Mouse (Mus musculus) myocyte (in vitro differentiated cells): ENCODE results near the gene Ccdc24. TPM values are rescaled to one million over a fixed set of nuclear protein-coding genes. Genes with fewer than 3 reads are reported as not detected.

ENCODE experiments used
- H3K27me3 ChIP-seq: one replicate; pipeline ENCODE4 v1.6.1; 2011; ENCODE audit not compliant: control insufficient read depth, insufficient read depth, insufficient read length
- H3K36me3 ChIP-seq: one replicate; pipeline ENCODE4 v1.6.1; 2011; ENCODE audit not compliant: control insufficient read depth, insufficient read depth
- H3K4me2 ChIP-seq: one replicate; pipeline ENCODE4 v1.6.1; 2011; ENCODE audit warnings: low read depth, control low read depth
- H3K4me3 ChIP-seq: one replicate; pipeline ENCODE4 v1.5.1; 2011; ENCODE audit warnings: mild to moderate bottlenecking, control low read depth, moderate library complexity
- H3K79me2 ChIP-seq: one replicate; pipeline ENCODE4 v1.6.1; 2011; ENCODE audit not compliant: control insufficient read depth, insufficient read depth
- H3ac ChIP-seq: one replicate; pipeline ENCODE4 v1.6.1; 2011; ENCODE audit not compliant: control insufficient read depth, insufficient read length
- CEBPB ChIP-seq: IDR thresholded peaks from 2 replicates; pipeline ENCODE4 v1.6.1; 2011; ENCODE audit warnings: mild to moderate bottlenecking, moderate library complexity; ENCODE audit not compliant: poor library complexity, insufficient read depth, severe bottlenecking
- E2F4 ChIP-seq: IDR thresholded peaks from one replicate; pipeline ENCODE4 v1.6.1; 2011; ENCODE audit warnings: mild to moderate bottlenecking, control low read depth, moderate library complexity; ENCODE audit not compliant: insufficient read depth
- MAX ChIP-seq: IDR thresholded peaks from one replicate; pipeline ENCODE4 v1.6.1; 2011; ENCODE audit warnings: low read depth, mild to moderate bottlenecking, control low read depth
- MYOD1 ChIP-seq, 3 experiments: IDR thresholded peaks; one replicate each; pipeline ENCODE4 v1.6.1; 2011; ENCODE audit warnings: control low read depth in 2 of 3, low read depth in 2 of 3, mild to moderate bottlenecking in 2 of 3, moderate library complexity in 1 of 3; ENCODE audit not compliant: insufficient read length in 2 of 3, control insufficient read depth in 1 of 3
- MYOG ChIP-seq, 3 experiments: IDR thresholded peaks; one replicate each; pipeline ENCODE4 v1.6.1; 2011; ENCODE audit warnings: control low read depth in 2 of 3, low read depth in 2 of 3, mild to moderate bottlenecking in 2 of 3; ENCODE audit not compliant: insufficient read length in 2 of 3, control insufficient read depth in 1 of 3, insufficient read depth in 1 of 3
- POLR2A ChIP-seq: IDR thresholded peaks from one replicate; pipeline ENCODE4 v1.6.1; 2011; ENCODE audit warnings: low read depth, mild to moderate bottlenecking, control low read depth, moderate library complexity; ENCODE audit not compliant: insufficient read length
- POLR2AphosphoS2 ChIP-seq: IDR thresholded peaks from one replicate; pipeline ENCODE4 v1.6.1; 2011; ENCODE audit warnings: low read depth, control low read depth; ENCODE audit not compliant: insufficient read length
- REST ChIP-seq: IDR thresholded peaks from one replicate; pipeline ENCODE4 v1.6.1; 2011; ENCODE audit warnings: mild to moderate bottlenecking, control low read depth, moderate library complexity; ENCODE audit not compliant: insufficient read depth, insufficient read length
- SRF ChIP-seq: IDR thresholded peaks from one replicate; pipeline ENCODE4 v1.6.1; 2011; ENCODE audit warnings: low read depth; ENCODE audit not compliant: control insufficient read depth, insufficient read length
- TCF12 ChIP-seq: IDR thresholded peaks from one replicate; pipeline ENCODE4 v1.6.1; 2011; ENCODE audit warnings: mild to moderate bottlenecking, control low read depth; ENCODE audit not compliant: poor library complexity, insufficient read depth, severe bottlenecking
- TCF3 ChIP-seq: IDR thresholded peaks from one replicate; pipeline ENCODE4 v1.6.1; 2011; ENCODE audit warnings: low read depth, control low read depth; ENCODE audit not compliant: insufficient read length
- USF1 ChIP-seq: IDR thresholded peaks from one replicate; pipeline ENCODE4 v1.6.1; 2011; ENCODE audit warnings: low read depth, mild to moderate bottlenecking, control low read depth, moderate library complexity
- polyA plus RNA-seq: library from polyadenylated mRNA; unstranded; fragments of >200 nt; fragmentation: generic; extraction: Trizol; gene quantifications from one replicate; pipeline ENCODE4 v1.2.1, GENCODE M21; 2012; ENCODE audit warnings: missing spikeins

Ccdc24 gene
- polyA plus RNA-seq, 1 experiment = 1.8 TPM

DNA sequence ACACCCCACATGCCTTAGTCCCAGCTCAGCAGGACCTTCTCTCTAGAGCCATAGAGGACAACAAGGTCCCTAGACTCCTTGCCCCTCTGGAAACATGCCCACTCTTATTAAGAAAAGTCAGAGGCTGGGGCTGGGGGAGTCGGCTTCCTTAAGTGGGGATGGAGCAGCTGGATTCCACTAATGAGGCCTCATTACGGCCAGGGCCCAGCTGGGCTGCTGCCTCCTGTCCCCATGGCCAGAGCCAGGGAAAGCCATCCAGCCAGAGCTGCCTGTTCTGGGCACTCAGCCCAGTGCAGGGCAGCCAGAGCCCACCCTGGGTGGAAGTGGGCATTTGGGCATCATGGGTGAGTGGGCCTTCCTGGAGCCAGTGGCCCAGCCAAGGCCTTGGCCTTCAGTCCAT, 25.3 kb downstream of the Ccdc24 start:
- no peak overlapping the region for H3K4me3 ChIP-seq
- TF ChIP-seq TCF12 = no peak
- no peak for TF ChIP-seq E2F4
- H3K36me3 ChIP-seq = peaks cover 33% of the 10 kb centered on the region
- H3K79me2 ChIP-seq = no peaks in the 10 kb centered on the region
- no peak overlapping the region for H3ac ChIP-seq
- no peak overlapping the region for H3K4me2 ChIP-seq
- no peaks in the 10 kb centered on the region for H3K27me3 ChIP-seq

DNA sequence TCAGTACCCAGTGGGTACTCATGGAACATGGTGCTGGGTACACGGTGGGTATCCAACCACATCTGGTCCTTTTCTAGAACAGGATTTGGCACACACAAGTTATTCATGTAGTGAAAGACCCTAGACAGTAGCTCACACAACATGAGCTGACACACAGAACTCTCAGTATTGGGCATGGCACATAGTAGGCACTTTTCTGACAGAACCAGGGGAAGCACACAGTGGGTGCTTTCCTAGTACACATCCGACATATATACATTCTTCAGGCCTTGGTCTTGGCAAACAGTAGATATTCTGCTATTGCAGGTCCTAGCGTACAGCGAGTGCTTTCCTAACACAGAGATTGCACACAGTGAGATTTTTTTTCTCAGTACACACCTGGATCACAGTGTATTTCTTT, 26.1 kb downstream of the Ccdc24 start:
- TF ChIP-seq MYOD1 (IDR thresholded peaks at IDR 0.05; ENCODE audit: control insufficient read depth in 1 of 3, insufficient read length in 2 of 3, low read depth in 2 of 3) (no peak), TCF3 (no peak), POLR2A (no peak), MAX (no peak), SRF (no peak), USF1 (no peak), CEBPB (no peak), POLR2AphosphoS2 (no peak), TCF12 (no peak), E2F4 (no peak), MYOG (IDR thresholded peaks at IDR 0.05; ENCODE audit: control insufficient read depth in 1 of 3, insufficient read depth in 1 of 3, insufficient read length in 2 of 3, low read depth in 2 of 3) (no peak), REST (no peak)
- Histone ChIP-seq H3ac (no peak overlapping the region), H3K4me2 (no peak overlapping the region), H3K27me3 (no peaks in the 10 kb centered on the region), H3K36me3 (peaks cover 33% of the 10 kb centered on the region), H3K79me2 (no peaks in the 10 kb centered on the region), H3K4me3 (no peak overlapping the region)

DNA sequence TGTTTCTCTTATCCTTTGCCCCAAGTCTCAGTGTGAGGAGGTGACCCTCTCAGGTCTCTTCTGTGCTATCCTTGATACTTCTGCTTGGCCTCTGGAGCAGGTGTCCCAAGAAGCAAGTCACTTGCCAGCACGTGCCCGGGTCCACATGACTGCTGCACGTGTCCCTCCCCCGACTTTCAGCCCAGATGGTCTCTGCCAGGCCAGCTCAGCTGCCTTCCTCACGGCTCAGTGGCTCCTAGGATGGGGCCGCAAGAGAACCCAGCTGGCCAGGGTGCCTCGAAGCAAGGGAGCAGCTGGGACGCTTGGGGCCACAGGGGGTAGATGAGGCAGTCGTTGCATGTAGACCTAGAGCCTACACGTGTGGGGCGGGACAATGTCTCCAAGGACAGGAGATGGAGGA, 27.0 kb downstream of the Ccdc24 start:
- Histone ChIP-seq H3K79me2 (no peaks in the 10 kb centered on the region), H3ac (no peak overlapping the region), H3K27me3 (no peaks in the 10 kb centered on the region), H3K4me3 (no peak overlapping the region), H3K4me2 (no peak overlapping the region), H3K36me3 (peaks cover 33% of the 10 kb centered on the region)
- TF ChIP-seq MYOG (IDR thresholded peaks at IDR 0.05; ENCODE audit: control insufficient read depth in 1 of 3, insufficient read depth in 1 of 3, insufficient read length in 2 of 3, low read depth in 2 of 3) (peak in 1 of 3 experiments; percentile 54), MYOD1 (IDR thresholded peaks at IDR 0.05; ENCODE audit: control insufficient read depth in 1 of 3, insufficient read length in 2 of 3, low read depth in 2 of 3) (peak in 1 of 3 experiments; percentile 3), USF1 (no peak)

DNA sequence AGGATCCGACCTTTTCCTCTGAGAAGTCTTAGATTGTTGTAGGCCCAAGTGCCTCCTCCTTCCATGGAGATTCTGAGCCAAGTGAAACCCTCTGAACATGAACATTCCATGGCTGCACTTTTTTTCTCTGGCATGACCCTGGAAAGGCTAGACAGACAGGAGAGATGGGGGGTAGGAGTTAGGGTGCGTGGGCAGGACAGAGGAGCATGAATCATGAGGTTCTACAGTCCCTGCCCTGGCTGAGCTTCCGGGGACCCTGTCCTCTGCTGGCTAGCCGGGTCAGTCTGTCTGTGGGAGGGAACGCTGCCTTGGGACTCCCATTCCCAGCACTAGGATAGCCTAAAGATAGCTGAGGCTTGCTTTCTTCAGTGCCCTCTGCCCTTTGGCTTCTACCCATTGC, 27.9 kb downstream of the Ccdc24 start:
- Histone ChIP-seq H3K27me3 (no peaks in the 10 kb centered on the region), H3K4me3 (no peak overlapping the region), H3K36me3 (peaks cover 33% of the 10 kb centered on the region), H3K4me2 (no peak overlapping the region), H3ac (no peak overlapping the region), H3K79me2 (no peaks in the 10 kb centered on the region)
- TF ChIP-seq REST (no peak), TCF12 (no peak), MYOG (IDR thresholded peaks at IDR 0.05; ENCODE audit: control insufficient read depth in 1 of 3, insufficient read depth in 1 of 3, insufficient read length in 2 of 3, low read depth in 2 of 3) (no peak), POLR2AphosphoS2 (no peak), E2F4 (no peak), SRF (no peak), CEBPB (no peak), TCF3 (no peak), MYOD1 (IDR thresholded peaks at IDR 0.05; ENCODE audit: control insufficient read depth in 1 of 3, insufficient read length in 2 of 3, low read depth in 2 of 3) (no peak), POLR2A (no peak), USF1 (no peak), MAX (no peak)

DNA sequence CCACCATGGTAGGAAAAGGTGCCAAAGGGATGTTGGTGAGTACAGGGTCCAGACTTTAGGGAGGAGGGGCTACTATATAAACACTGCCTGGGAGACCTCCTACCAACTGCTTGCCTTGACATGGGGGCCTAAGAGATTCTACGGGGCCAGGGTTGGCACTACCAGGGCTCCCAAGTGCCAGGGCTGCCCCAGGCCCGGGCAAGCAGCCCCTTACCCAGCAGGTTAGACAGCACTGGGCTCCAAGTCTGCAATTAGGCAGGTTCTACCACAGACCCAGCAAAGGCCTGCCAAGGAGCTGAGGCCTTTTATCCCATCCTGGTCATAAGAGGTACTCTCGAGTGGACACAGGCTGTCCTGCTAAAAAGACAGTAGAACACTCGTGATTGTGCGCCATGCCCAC, 29.3 kb downstream of the Ccdc24 start:
- Histone ChIP-seq H3ac (no peak overlapping the region), H3K27me3 (no peaks in the 10 kb centered on the region), H3K4me2 (no peak overlapping the region), H3K79me2 (peaks cover 9% of the 10 kb centered on the region), H3K4me3 (no peak overlapping the region), H3K36me3 (peaks cover 33% of the 10 kb centered on the region)
- TF ChIP-seq POLR2A = no peak
- no peak for TF ChIP-seq TCF12
- TF ChIP-seq USF1 = no peak
- TF ChIP-seq REST = no peak
- TF ChIP-seq E2F4 = no peak
- TF ChIP-seq POLR2AphosphoS2 = no peak

DNA sequence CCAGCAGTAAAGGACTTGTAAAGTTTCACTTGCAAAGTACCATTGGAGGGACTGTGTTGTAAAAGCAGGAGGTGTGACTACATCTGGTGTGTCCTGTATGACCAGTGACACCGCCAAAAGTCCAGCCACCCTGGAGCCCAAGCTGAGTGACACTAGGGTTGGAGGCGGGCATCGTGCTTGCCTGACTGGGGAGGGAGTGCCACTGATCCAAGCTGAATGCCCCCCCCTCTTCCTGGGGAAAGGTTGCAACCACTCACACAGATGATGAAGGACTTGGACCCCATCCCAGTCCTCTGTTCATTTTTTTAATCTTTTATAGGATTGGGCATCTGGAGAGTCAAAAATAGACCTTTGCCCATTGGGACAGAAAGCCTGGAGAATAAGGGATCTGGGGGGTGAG, 30.8 kb downstream of the Ccdc24 start:
- peaks cover 29% of the 10 kb centered on the region for H3K36me3 ChIP-seq
- no peak overlapping the region for H3ac ChIP-seq
- H3K4me2 ChIP-seq = no peak overlapping the region
- H3K4me3 ChIP-seq = no peak overlapping the region
- H3K79me2 ChIP-seq = peaks cover 22% of the 10 kb centered on the region
- H3K27me3 ChIP-seq = no peaks in the 10 kb centered on the region
- TF ChIP-seq POLR2AphosphoS2 (peak; percentile 64), MYOG (IDR thresholded peaks at IDR 0.05; ENCODE audit: control insufficient read depth in 1 of 3, insufficient read depth in 1 of 3, insufficient read length in 2 of 3, low read depth in 2 of 3) (no peak)
